Mouse (Mus musculus): ENCODE data around the gene Fastkd5. TPM values are rescaled to one million over a fixed set of nuclear protein-coding genes. Genes with fewer than 3 reads are reported as not detected.

Gene Fastkd5
- total RNA-seq, 4 experiments from 2014 or later, result 8.5 to 13.6 (median 11.8) TPM

- no peak for DNase-seq
Observed at GRCm38 (mm10) chr2:130634006-130634738, 4.3 kb upstream of the Fastkd5 start.

GRCm38 (mm10) chr2:130632887-130633675 is 3.3 kb upstream of the Fastkd5 start:
- DNase-seq, result no peak

- DNase-seq, result no peak
Observed at GRCm38 (mm10) chr2:130632416-130632815, 2.6 kb upstream of the Fastkd5 start.

- no peak for DNase-seq
Observed at GRCm38 (mm10) chr2:130629080-130629838, 568 bp downstream of the Fastkd5 start.

GRCm38 (mm10) chr2:130628424-130628823 is 1.4 kb downstream of the Fastkd5 start:
- DNase-seq, result no peak

- no peak for DNase-seq
Observed at GRCm38 (mm10) chr2:130618972-130619371, 10.9 kb downstream of the Fastkd5 start.

GRCm38 (mm10) chr2:130613091-130613490 is 16.7 kb downstream of the Fastkd5 start:
- DNase-seq, result no peak

- no peak for DNase-seq
Observed at GRCm38 (mm10) chr2:130602195-130602594, 27.6 kb downstream of the Fastkd5 start.

- DNase-seq, result no peak
Observed at GRCm38 (mm10) chr2:130598399-130598798, 31.4 kb downstream of the Fastkd5 start.

- no peak for DNase-seq
Observed at GRCm38 (mm10) chr2:130597601-130598010, 32.2 kb downstream of the Fastkd5 start.

- no peak for DNase-seq
Observed at GRCm38 (mm10) chr2:130595596-130595995, 34.2 kb downstream of the Fastkd5 start.

GRCm38 (mm10) chr2:130591016-130591415 is 38.8 kb downstream of the Fastkd5 start:
- no peak for DNase-seq

- no peak for DNase-seq
Observed at GRCm38 (mm10) chr2:130589761-130590160, 40.1 kb downstream of the Fastkd5 start.

- DNase-seq, result no peak
Observed at GRCm38 (mm10) chr2:130589157-130589556, 40.7 kb downstream of the Fastkd5 start.

- no peak for DNase-seq
Observed at GRCm38 (mm10) chr2:130588373-130588772, 41.5 kb downstream of the Fastkd5 start.

GRCm38 (mm10) chr2:130586016-130586415 is 43.8 kb downstream of the Fastkd5 start:
- no peak for DNase-seq

GRCm38 (mm10) chr2:130583902-130584560 is 45.8 kb downstream of the Fastkd5 start:
- DNase-seq, result no peak

GRCm38 (mm10) chr2:130582552-130582951 is 47.3 kb downstream of the Fastkd5 start, which contains the start of gene Avp:
Gene Avp (minus strand): TSS chr2:130582554.
- no peak for DNase-seq

- DNase-seq, result no peak
Observed at GRCm38 (mm10) chr2:130581201-130581600, 48.6 kb downstream of the Fastkd5 start.

GRCm38 (mm10) chr2:130579791-130580190 is 50.0 kb downstream of the Fastkd5 start:
- DNase-seq, result no peak

- peak; percentile 38 for DNase-seq
Observed at GRCm38 (mm10) chr2:130578148-130578547, 51.7 kb downstream of the Fastkd5 start.

GRCm38 (mm10) chr2:130577632-130578031 is 52.2 kb downstream of the Fastkd5 start:
- no peak for DNase-seq

All from adrenal gland, adult 8-10 months (tissue).